ENCODE assay signal across 14 mouse cellular contexts in the genomic region with DNA sequence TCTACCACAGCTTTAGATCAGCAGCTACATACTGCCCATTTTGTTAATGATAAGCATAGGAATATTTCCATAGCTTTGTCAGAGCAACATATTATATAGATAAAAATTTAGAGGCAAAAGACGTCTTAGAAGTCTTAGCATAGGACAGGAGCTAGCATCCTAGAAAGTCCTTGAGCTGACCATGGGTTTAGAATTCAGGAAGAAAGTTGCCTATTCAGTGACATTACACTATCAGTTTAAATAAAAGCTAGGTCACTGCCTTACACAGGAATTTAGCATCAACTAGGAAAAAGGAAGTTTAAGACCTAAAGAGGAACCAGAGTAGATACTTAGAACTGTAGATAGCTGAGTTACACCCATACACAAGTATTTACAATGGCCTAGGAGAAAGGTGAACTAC. TPM values are rescaled to one million over a fixed set of nuclear protein-coding genes. Genes with fewer than 3 reads are reported as not detected.
"Had no signal": no experiment of that assay in that cellular context is flagged by ENCODE, and none has a peak within 500 bp of the region (broad histone marks: within the 10 kb centered on the region; RNA-seq: fewer than 3 reads in every experiment).

No protein-coding gene starts in this region.

RNA-seq across cellular contexts. Expression of a gene that starts 9.5 kb away (rescaled TPM):
- total RNA-seq: neutrophil, adult 5-6 weeks had no signal
- polyA plus RNA-seq: neural tube, embryonic 13.5 days; neural tube, embryonic 14.5 days; neural tube, embryonic 15.5 days; small intestine, adult 2 months; spleen, adult 2 months; stomach, embryonic 14.5 days; stomach, embryonic 15.5 days; stomach, embryonic 16.5 days; stomach, postnatal 0 days; testis, adult 2 months; thymus, adult 2 months; thymus, postnatal 0 days; urinary bladder, adult 2 months had no signal

RNA-seq across cellular contexts. Expression of a gene that starts 12.1 kb away (rescaled TPM):
- total RNA-seq: neutrophil, adult 5-6 weeks had no signal
- polyA plus RNA-seq: neural tube, embryonic 13.5 days; neural tube, embryonic 14.5 days; neural tube, embryonic 15.5 days; small intestine, adult 2 months; spleen, adult 2 months; stomach, embryonic 14.5 days; stomach, embryonic 15.5 days; stomach, embryonic 16.5 days; stomach, postnatal 0 days; testis, adult 2 months; thymus, adult 2 months; thymus, postnatal 0 days; urinary bladder, adult 2 months had no signal

RNA-seq across cellular contexts. Expression of a gene that starts 35.8 kb away (rescaled TPM):
- total RNA-seq: neutrophil, adult 5-6 weeks had no signal
- polyA plus RNA-seq: neural tube, embryonic 13.5 days; neural tube, embryonic 14.5 days; neural tube, embryonic 15.5 days; small intestine, adult 2 months; spleen, adult 2 months; stomach, embryonic 14.5 days; stomach, embryonic 15.5 days; stomach, embryonic 16.5 days; stomach, postnatal 0 days; testis, adult 2 months; thymus, adult 2 months; thymus, postnatal 0 days; urinary bladder, adult 2 months had no signal

RNA-seq across cellular contexts. Expression of a gene that starts 44.4 kb away (rescaled TPM):
- polyA plus RNA-seq: neural tube, embryonic 13.5 days; neural tube, embryonic 14.5 days; neural tube, embryonic 15.5 days; small intestine, adult 2 months; spleen, adult 2 months; stomach, embryonic 14.5 days; stomach, embryonic 15.5 days; stomach, embryonic 16.5 days; stomach, postnatal 0 days; testis, adult 2 months; thymus, adult 2 months; thymus, postnatal 0 days; urinary bladder, adult 2 months had no signal
